Mouse (Mus musculus): Measurements from ENCODE around the gene Fdps.

DNA sequence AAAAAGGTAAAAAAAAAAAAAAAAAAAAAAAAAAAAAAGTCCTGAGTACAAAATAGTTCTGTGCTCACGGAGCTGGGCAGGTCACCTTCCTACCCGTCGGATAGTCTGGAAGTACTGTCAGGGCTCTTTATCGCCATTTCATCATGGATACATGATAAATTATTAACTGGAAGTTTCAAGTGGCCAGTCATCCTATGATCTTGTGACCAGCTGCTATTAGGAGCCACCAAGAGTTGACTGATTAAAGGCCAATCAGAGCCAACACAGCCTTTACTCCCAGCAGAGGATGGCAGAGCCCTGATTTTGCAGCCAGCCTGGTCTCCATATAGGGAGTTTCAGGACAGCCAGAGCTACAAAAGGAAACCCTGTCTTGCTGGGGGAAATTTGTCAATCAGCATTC, 11.3 kb upstream of the Fdps start:
- TF ChIP-seq CTCF (IDR thresholded peaks at IDR 0.05; ENCODE audit: borderline replicate concordance, insufficient read depth, low read length), result no peak
- no peak for TF ChIP-seq POLR2A (IDR thresholded peaks at IDR 0.05; ENCODE audit: low read depth, low read length)
